Mouse (Mus musculus) MEL (cell line): Measurements from ENCODE around the gene Tmem190. TPM values are rescaled to one million over a fixed set of nuclear protein-coding genes. Genes with fewer than 3 reads are reported as not detected.
A peak's percentile ranks its signal among the peaks of the same experiment; 100 is the strongest.

Experiments
- DNase-seq: peaks from one replicate; pipeline ENCODE4 v3.0.0; 2011; ENCODE audit warnings: low read depth, low spot score
- H3K27ac ChIP-seq: 2 replicates; pipeline ENCODE4 v1.5.1; 2012; ENCODE audit warnings: low read depth, mild to moderate bottlenecking, control low read depth, low read length, moderate library complexity; ENCODE audit not compliant: control insufficient read depth
- H3K27me3 ChIP-seq, 2 experiments: fragments of 150-350 bp in 1 of 2; sonication (generic) in 1 of 2; 2 replicates each; pipeline ENCODE4 v1.6.1; 2012; ENCODE audit warnings: low read length in 2 of 2, mild to moderate bottlenecking in 2 of 2, improper control_type of control experiment in 1 of 2, moderate library complexity in 1 of 2; ENCODE audit not compliant: insufficient read depth in 2 of 2, control insufficient read depth in 1 of 2
- H3K36me3 ChIP-seq, 2 experiments: 2 replicates each; pipeline ENCODE4 v1.6.1; 2012 to 2014; ENCODE audit warnings: low read length in 2 of 2, improper control_type of control experiment in 1 of 2, inconsistent platforms in 1 of 2, mild to moderate bottlenecking in 1 of 2; ENCODE audit not compliant: insufficient read depth in 2 of 2, control insufficient read depth in 1 of 2
- H3K4me1 ChIP-seq, 2 experiments: fragments of 150-350 bp in 1 of 2; sonication (generic) in 1 of 2; 2 replicates each; pipeline ENCODE4 v1.6.1; 2012; ENCODE audit warnings: low read length in 2 of 2, improper control_type of control experiment in 1 of 2, mild to moderate bottlenecking in 1 of 2; ENCODE audit not compliant: insufficient read depth in 2 of 2, control insufficient read depth in 1 of 2
- H3K4me3 ChIP-seq, 2 experiments: fragments of 150-350 bp in 1 of 2; sonication (generic) in 1 of 2; 2 replicates each; pipeline ENCODE4 v1.5.1; 2012; ENCODE audit warnings: low read depth in 2 of 2, low read length in 2 of 2, mild to moderate bottlenecking in 2 of 2, moderate library complexity in 2 of 2, control low read depth in 1 of 2, improper control_type of control experiment in 1 of 2; ENCODE audit not compliant: control insufficient read depth in 1 of 2, insufficient read depth in 1 of 2
- H3K79me2 ChIP-seq: 2 replicates; pipeline ENCODE4 v1.6.1; 2012; ENCODE audit warnings: mild to moderate bottlenecking, low read length, moderate library complexity; ENCODE audit not compliant: control insufficient read depth, poor library complexity, insufficient read depth
- H3K9ac ChIP-seq: 2 replicates; pipeline ENCODE4 v1.6.1; 2012; ENCODE audit warnings: low read depth, mild to moderate bottlenecking, control low read depth, low read length, moderate library complexity; ENCODE audit not compliant: control insufficient read depth, poor library complexity, severe bottlenecking
- H3K9me3 ChIP-seq: fragments of 150-350 bp; sonication (generic); replicated peaks from 2 replicates; pipeline ENCODE4 v1.6.1; 2012; ENCODE audit warnings: mild to moderate bottlenecking, low read length, improper control_type of control experiment, moderate library complexity; ENCODE audit not compliant: insufficient read depth
- BHLHE40 ChIP-seq: IDR thresholded peaks from 2 replicates; pipeline ENCODE4 v1.6.1; 2012; ENCODE audit warnings: low read depth, mild to moderate bottlenecking, inconsistent platforms, low read length, improper control_type of control experiment, borderline replicate concordance
- CHD2 ChIP-seq: IDR thresholded peaks from 2 replicates; pipeline ENCODE4 v1.6.1; 2011; ENCODE audit warnings: low read length, improper control_type of control experiment
- E2F4 ChIP-seq: IDR thresholded peaks from 2 replicates; pipeline ENCODE4 v1.6.1; 2011; ENCODE audit warnings: low read depth, low read length, improper control_type of control experiment, borderline replicate concordance
- ELF1 ChIP-seq: IDR thresholded peaks from 2 replicates; pipeline ENCODE4 v1.6.1; 2014; ENCODE audit warnings: low read depth, mild to moderate bottlenecking, inconsistent platforms, low read length, improper control_type of control experiment, moderate library complexity
- ETS1 ChIP-seq: IDR thresholded peaks from 2 replicates; pipeline ENCODE4 v1.6.1; 2012; ENCODE audit warnings: low read depth, mild to moderate bottlenecking, inconsistent platforms, low read length, improper control_type of control experiment, moderate library complexity
- HCFC1 ChIP-seq: IDR thresholded peaks from 2 replicates; pipeline ENCODE4 v1.6.1; 2012; ENCODE audit warnings: low read depth, mild to moderate bottlenecking, inconsistent platforms, low read length, improper control_type of control experiment, moderate library complexity
- JUND ChIP-seq: IDR thresholded peaks from 2 replicates; pipeline ENCODE4 v1.6.1; 2011; ENCODE audit warnings: low read depth, mild to moderate bottlenecking, improper control_type of control experiment, low read length
- MXI1 ChIP-seq: IDR thresholded peaks from 2 replicates; pipeline ENCODE4 v1.6.1; 2011; ENCODE audit warnings: mild to moderate bottlenecking, low read depth, low read length, improper control_type of control experiment
- MYB ChIP-seq: IDR thresholded peaks from 2 replicates; pipeline ENCODE4 v1.6.1; 2011; ENCODE audit warnings: mild to moderate bottlenecking, low read depth, low read length, improper control_type of control experiment
- NRF1 ChIP-seq: IDR thresholded peaks from 2 replicates; pipeline ENCODE4 v1.6.1; 2014; ENCODE audit warnings: low read depth, mild to moderate bottlenecking, inconsistent platforms, low read length, improper control_type of control experiment, moderate library complexity; ENCODE audit not compliant: poor library complexity, insufficient read depth, severe bottlenecking
- RCOR1 ChIP-seq: IDR thresholded peaks from 2 replicates; pipeline ENCODE4 v1.6.1; 2012; ENCODE audit warnings: low read depth, mild to moderate bottlenecking, inconsistent platforms, low read length, improper control_type of control experiment
- SMC3 ChIP-seq: IDR thresholded peaks from 2 replicates; pipeline ENCODE4 v1.6.1; 2011; ENCODE audit warnings: low read depth, low read length, improper control_type of control experiment
- TAL1 ChIP-seq: IDR thresholded peaks from 2 replicates; pipeline ENCODE4 v1.6.1; 2012; ENCODE audit warnings: mild to moderate bottlenecking, inconsistent platforms, low read length, moderate library complexity, mixed read lengths
- TCF12 ChIP-seq: IDR thresholded peaks from 2 replicates; pipeline ENCODE4 v1.6.1; 2014; ENCODE audit warnings: low read depth, mild to moderate bottlenecking, inconsistent platforms, low read length, improper control_type of control experiment, moderate library complexity
- USF2 ChIP-seq, 2 experiments: IDR thresholded peaks; 2 replicates each; pipeline ENCODE4 v1.6.1; 2011 to 2012; ENCODE audit warnings: improper control_type of control experiment in 2 of 2, low read length in 2 of 2, borderline replicate concordance in 1 of 2, inconsistent platforms in 1 of 2, low read depth in 1 of 2, mild to moderate bottlenecking in 1 of 2; ENCODE audit not compliant: insufficient read depth in 1 of 2
- ZC3H11A ChIP-seq: IDR thresholded peaks from 2 replicates; pipeline ENCODE4 v1.6.1; 2012; ENCODE audit warnings: low read depth, mild to moderate bottlenecking, inconsistent platforms, low read length, improper control_type of control experiment
- ZKSCAN1 ChIP-seq: IDR thresholded peaks from 2 replicates; pipeline ENCODE4 v1.6.1; 2012; ENCODE audit warnings: low read depth, mild to moderate bottlenecking, inconsistent platforms, low read length, improper control_type of control experiment, moderate library complexity
- ZMIZ1 ChIP-seq: IDR thresholded peaks from 2 replicates; pipeline ENCODE4 v1.6.1; 2012; ENCODE audit warnings: low read depth, mild to moderate bottlenecking, inconsistent platforms, low read length, improper control_type of control experiment, moderate library complexity
- ZNF384 ChIP-seq: IDR thresholded peaks from 2 replicates; pipeline ENCODE4 v1.6.1; 2012; ENCODE audit warnings: low read depth, mild to moderate bottlenecking, inconsistent platforms, low read length, improper control_type of control experiment
- polyA plus RNA-seq, 2 experiments: library from polyadenylated mRNA; stranded (reverse) in 1 of 2; unstranded in 1 of 2; fragments of >175 nt in 1 of 2; fragments of >200 nt in 1 of 2; gene quantifications; 2 replicates each; pipeline versions ENCODE4 v1.2.1 to v1.2.4; 2012; ENCODE audit warnings: low replicate concordance in 2 of 2, low read depth in 1 of 2; ENCODE audit not compliant: insufficient read length in 2 of 2, insufficient read depth in 1 of 2, missing spikeins in 1 of 2
- total RNA-seq: library from RNA; depleted of rRNA; stranded (reverse); fragments of 300-350 nt; gene quantifications from 2 replicates; pipeline ENCODE4 v1.2.3, GENCODE M21; 2012

The Tmem190 gene
- total and polyA plus RNA-seq, 3 experiments, result 1.6 TPM; not detected in 2

GRCm38 (mm10) chr7:4741672-4742481 lies 40.9 kb upstream of the Tmem190 start:
- H3K9me3 ChIP-seq, result no peaks in the 10 kb centered on the region

GRCm38 (mm10) chr7:4742482-4742819 lies 40.3 kb upstream of the Tmem190 start:
- H3K27ac ChIP-seq, result no peak overlapping the region
- no peaks in the 10 kb centered on the region for H3K9me3 ChIP-seq
- no peaks in the 10 kb centered on the region for H3K27me3 ChIP-seq
- TF ChIP-seq ZNF384 (no peak), ZKSCAN1 (no peak), E2F4 (no peak), ZMIZ1 (no peak), ETS1 (no peak), BHLHE40 (no peak), HCFC1 (no peak), SMC3 (no peak), TAL1 (no peak), CHD2 (no peak), USF2 (IDR thresholded peaks at IDR 0.05; ENCODE audit: borderline replicate concordance in 1 of 2, insufficient read depth in 1 of 2, low read depth in 1 of 2, low read length in 2 of 2) (no peak), RCOR1 (no peak), MYB (no peak), ELF1 (no peak), NRF1 (no peak), TCF12 (no peak), JUND (no peak), ZC3H11A (no peak)
- no peak for DNase-seq
- H3K9ac ChIP-seq, result no peak overlapping the region
- H3K79me2 ChIP-seq, result no peaks in the 10 kb centered on the region; the same call in 1 of the 2 replicates
- no peak overlapping the region for H3K4me3 ChIP-seq
- peaks cover 2 to 10% of the 10 kb centered on the region in 2 experiments for H3K4me1 ChIP-seq
- H3K36me3 ChIP-seq, result peaks cover 0 to 4% of the 10 kb centered on the region in 2 experiments; a peak in 2 of 4 replicates

More at GRCm38 (mm10) chr7:4741672-4742481, 40.9 kb upstream of the Tmem190 start:
- TF ChIP-seq HCFC1 (no peak), MXI1 (0 out of 2 replicates have a peak, but pooled peaks have one; percentile 0)
- Histone ChIP-seq H3K4me3 (peak overlapping the region in 1 of 2 experiments; percentile 58; a peak in 1 of 4 replicates), H3K36me3 (peaks cover 0 to 4% of the 10 kb centered on the region in 2 experiments; a peak in 2 of 4 replicates), H3K4me1 (peaks cover 2 to 10% of the 10 kb centered on the region in 2 experiments), H3K27me3 (no peaks in the 10 kb centered on the region), H3K27ac (no peak overlapping the region; the same call in 1 of the 2 replicates), H3K79me2 (no peaks in the 10 kb centered on the region; the same call in 1 of the 2 replicates), H3K9ac (no peak overlapping the region)
- no peak for DNase-seq
